Mouse (Mus musculus) lung, postnatal 4 days (tissue): ENCODE measurements around the gene Cdiptos.

ENCODE experiments used
- DNase-seq, 2 experiments: peaks; one replicate each; pipeline ENCODE4 v3.0.0; 2021

Gene Cdiptos

GRCm38 (mm10) chr7:127013385-127013784, 37.5 kb upstream of the Cdiptos start:
- DNase-seq, result no peak

GRCm38 (mm10) chr7:127012845-127013244, 36.9 kb upstream of the Cdiptos start:
- no peak for DNase-seq

- no peak for DNase-seq
Measured at GRCm38 (mm10) chr7:127012374-127012773, 36.5 kb upstream of the Cdiptos start.

GRCm38 (mm10) chr7:127011717-127012116, 35.8 kb upstream of the Cdiptos start:
- DNase-seq, result no peak

- DNase-seq, result no peak
Measured at GRCm38 (mm10) chr7:127011051-127011450, 35.2 kb upstream of the Cdiptos start.

- no peak for DNase-seq
Measured at GRCm38 (mm10) chr7:127009307-127010085, 33.6 kb upstream of the Cdiptos start.

GRCm38 (mm10) chr7:127008239-127009019, 32.5 kb upstream of the Cdiptos start:
- peak; percentile 73 to 88 for DNase-seq

GRCm38 (mm10) chr7:127007313-127008024, 31.6 kb upstream of the Cdiptos start:
- no peak for DNase-seq

GRCm38 (mm10) chr7:127004122-127004875, 28.4 kb upstream of the Cdiptos start:
- DNase-seq, result no peak

GRCm38 (mm10) chr7:127003620-127004019, 27.7 kb upstream of the Cdiptos start:
- no peak for DNase-seq

GRCm38 (mm10) chr7:126999568-126999967, 23.7 kb upstream of the Cdiptos start:
- DNase-seq, result no peak

GRCm38 (mm10) chr7:126996449-126996848, 20.6 kb upstream of the Cdiptos start:
- no peak for DNase-seq

- DNase-seq, result no peak
Measured at GRCm38 (mm10) chr7:126988816-126989215, 12.9 kb upstream of the Cdiptos start.

- peak; percentile 56 to 67 for DNase-seq
Measured at GRCm38 (mm10) chr7:126986319-126986718, 10.4 kb upstream of the Cdiptos start.

- peak; percentile 26 to 68 for DNase-seq
Measured at GRCm38 (mm10) chr7:126984667-126985444, 9.0 kb upstream of the Cdiptos start.

GRCm38 (mm10) chr7:126983113-126983512, 7.2 kb upstream of the Cdiptos start:
- DNase-seq, result no peak

GRCm38 (mm10) chr7:126982054-126982453, 6.2 kb upstream of the Cdiptos start:
- no peak for DNase-seq

- DNase-seq, result no peak
Measured at GRCm38 (mm10) chr7:126981601-126982000, 5.7 kb upstream of the Cdiptos start.

GRCm38 (mm10) chr7:126978841-126979240, 2.9 kb upstream of the Cdiptos start:
- no peak for DNase-seq

- peak in 1 of 2 experiments; percentile 15 for DNase-seq
Measured at GRCm38 (mm10) chr7:126976878-126977459, 1.1 kb upstream of the Cdiptos start.

- no peak for DNase-seq
Measured at GRCm38 (mm10) chr7:126975893-126975949, 177 bp downstream of the Cdiptos start, which contains the start of gene Cdipt. Cdipt (plus strand) TSS chr7:126975914.

GRCm38 (mm10) chr7:126975493-126975892, 405 bp downstream of the Cdiptos start:
- no peak for DNase-seq
